Mouse (Mus musculus): Measurements from ENCODE around the gene Gdf11. TPM values are rescaled to one million over a fixed set of nuclear protein-coding genes. Genes with fewer than 3 reads are reported as not detected.

Gdf11 gene
- polyA plus RNA-seq, 1 experiment from 2014 or later, result 11.7 TPM

DNA sequence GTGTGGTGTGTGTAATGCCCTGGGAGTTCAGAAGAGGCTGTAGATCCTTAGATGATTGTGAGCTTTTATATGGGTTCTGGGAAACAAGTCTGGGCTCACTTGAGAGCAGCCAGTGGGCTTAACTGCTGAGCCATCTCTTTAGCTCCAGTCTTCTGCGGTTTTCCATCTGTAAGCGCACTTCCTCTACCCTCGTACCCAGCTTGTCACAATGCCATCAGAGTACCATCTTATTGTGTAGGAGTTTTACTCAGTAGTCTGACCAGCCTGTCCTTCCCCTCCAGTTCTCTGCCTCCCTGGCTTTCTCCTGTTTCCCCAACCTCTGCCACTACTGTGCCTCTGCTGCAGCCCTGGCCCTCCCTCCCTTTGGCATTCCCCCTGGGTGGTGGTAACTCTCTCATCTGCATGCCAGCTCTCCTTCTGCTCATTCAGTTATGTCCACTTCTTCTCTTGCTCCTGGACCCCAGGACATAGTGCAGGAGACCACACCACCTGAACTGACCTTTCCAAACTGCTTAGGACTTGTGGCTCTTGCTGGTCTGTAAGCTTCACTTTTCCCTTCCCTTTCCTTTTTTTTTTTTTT, 11.0 kb upstream of the Gdf11 start:
- no peak for ATAC-seq

DNA sequence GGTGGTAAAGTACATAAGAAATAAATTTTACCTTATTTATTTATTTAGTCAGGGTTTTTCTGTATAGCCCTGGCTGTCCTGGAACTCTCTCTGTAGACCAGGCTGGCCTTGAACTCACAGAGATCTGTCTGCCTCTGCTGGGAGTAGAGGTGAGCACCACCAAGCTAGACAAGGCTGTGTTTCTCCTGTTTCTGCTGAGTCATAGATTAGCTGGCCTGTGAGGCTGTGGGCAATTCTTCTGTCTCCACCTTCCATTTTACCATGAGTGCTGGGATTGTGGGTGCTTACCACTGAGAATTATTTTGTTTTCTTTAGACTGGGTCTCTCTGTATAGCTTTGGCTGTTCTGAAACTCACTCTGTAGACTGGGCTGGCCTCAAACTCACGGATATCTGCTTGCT, 9.9 kb upstream of the Gdf11 start:
- H3K36me3 ChIP-seq, result no peaks in the 10 kb centered on the region
- peaks cover 2% of the 10 kb centered on the region; the same call in 1 of the 2 replicates for H3K4me1 ChIP-seq (replicated peaks)
- ATAC-seq, result no peak
- H3K4me2 ChIP-seq (replicated peaks), result no peak overlapping the region
- 78% methylated on average over 1 of the region's 1 CpGs for WGBS
- no peak overlapping the region for H3K9ac ChIP-seq (replicated peaks)
- H3K9me3 ChIP-seq, result no peaks in the 10 kb centered on the region
- no peak overlapping the region for H3K27ac ChIP-seq
- peaks cover 9% of the 10 kb centered on the region for H3K27me3 ChIP-seq
- H3K4me3 ChIP-seq (replicated peaks), result no peak overlapping the region

More for the DNA sequence above, 11.0 kb upstream of the Gdf11 start:
- H3K27me3 ChIP-seq, result no peaks in the 10 kb centered on the region
- no peaks in the 10 kb centered on the region for H3K36me3 ChIP-seq
- no peak overlapping the region for H3K4me2 ChIP-seq (replicated peaks)
- H3K4me3 ChIP-seq (replicated peaks), result no peak overlapping the region
- no peak overlapping the region for H3K9ac ChIP-seq (replicated peaks)
- 75% methylated on average over 3 of the region's 3 CpGs for WGBS
- H3K4me1 ChIP-seq (replicated peaks), result no peaks in the 10 kb centered on the region
- no peak overlapping the region for H3K27ac ChIP-seq
- H3K9me3 ChIP-seq, result no peaks in the 10 kb centered on the region

DNA sequence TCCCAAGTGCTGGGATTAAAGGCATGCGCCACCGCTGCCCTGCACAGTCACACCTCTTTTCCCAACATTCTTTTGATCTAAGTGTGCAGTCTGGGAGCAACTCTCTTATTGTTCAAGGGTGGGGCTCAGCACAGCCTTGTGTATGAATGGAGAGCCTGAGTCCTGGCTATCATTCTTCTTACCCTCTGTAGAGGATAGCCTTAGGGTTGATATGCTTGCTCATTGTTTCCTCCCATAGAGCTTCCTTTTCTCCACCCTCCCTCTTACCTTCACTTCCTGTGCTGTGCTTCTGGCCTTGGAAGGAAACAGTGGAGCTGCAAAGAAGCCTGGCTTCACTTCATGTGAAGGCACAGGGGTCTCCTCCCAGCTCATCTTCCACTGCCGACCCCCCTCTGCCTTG, 9.2 kb upstream of the Gdf11 start, which contains the start of gene Cd63:
TSS of gene Cd63 (plus strand) at position 292 of the 400 bp plus-strand sequence.
- Histone ChIP-seq H3K27me3 (peaks cover 16% of the 10 kb centered on the region), H3K4me3 (replicated peaks) (no peak within 1 kb of the TSS), H3K27ac (no peak within 1 kb of the TSS), H3K36me3 (no peaks in the 10 kb centered on the region), H3K9ac (replicated peaks) (no peak within 1 kb of the TSS), H3K9me3 (no peaks in the 10 kb centered on the region), H3K4me2 (replicated peaks) (no peak within 1 kb of the TSS), H3K4me1 (replicated peaks) (peaks cover 9% of the 10 kb centered on the region)
- no peak for ATAC-seq
- WGBS, result 87% methylated on average over 3 of the region's 3 CpGs

DNA sequence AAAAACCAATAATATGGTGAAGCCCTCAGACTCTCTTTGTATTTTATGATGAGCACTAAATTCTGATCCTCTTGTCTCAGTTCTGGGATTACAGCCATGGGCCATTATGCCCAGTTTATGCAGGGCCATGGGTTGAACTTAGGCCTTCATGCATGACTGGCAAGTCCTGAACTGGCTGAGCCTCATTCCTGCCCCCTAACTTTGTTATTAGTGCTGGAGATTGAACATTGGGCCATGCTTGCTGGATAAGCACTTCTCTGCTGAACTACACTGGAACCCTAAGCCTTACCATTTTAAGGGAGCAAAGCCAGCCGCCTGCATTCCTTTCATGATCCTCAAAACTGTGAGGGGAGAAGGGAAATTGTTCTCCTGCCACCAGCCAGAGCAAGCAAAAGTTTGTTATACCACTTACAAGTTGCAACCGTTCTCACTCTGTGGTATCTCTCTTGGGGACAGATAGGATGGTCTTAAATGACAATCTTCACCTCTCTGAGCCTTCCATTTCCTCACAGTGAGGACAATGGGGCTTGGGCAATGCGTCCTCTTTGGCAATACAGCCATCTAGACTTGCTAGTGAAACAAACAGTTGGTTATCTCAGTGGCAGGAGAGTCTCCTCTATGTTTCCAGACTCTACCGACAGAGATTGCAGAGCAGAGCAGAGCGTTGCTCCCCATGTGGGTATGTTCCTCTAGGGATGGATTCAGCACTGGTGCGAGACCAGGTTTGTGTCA, 8.4 kb upstream of the Gdf11 start:
- WGBS, result 83% methylated on average over 6 of the region's 6 CpGs
- no peak for ATAC-seq
- H3K27ac ChIP-seq, result no peak overlapping the region

DNA sequence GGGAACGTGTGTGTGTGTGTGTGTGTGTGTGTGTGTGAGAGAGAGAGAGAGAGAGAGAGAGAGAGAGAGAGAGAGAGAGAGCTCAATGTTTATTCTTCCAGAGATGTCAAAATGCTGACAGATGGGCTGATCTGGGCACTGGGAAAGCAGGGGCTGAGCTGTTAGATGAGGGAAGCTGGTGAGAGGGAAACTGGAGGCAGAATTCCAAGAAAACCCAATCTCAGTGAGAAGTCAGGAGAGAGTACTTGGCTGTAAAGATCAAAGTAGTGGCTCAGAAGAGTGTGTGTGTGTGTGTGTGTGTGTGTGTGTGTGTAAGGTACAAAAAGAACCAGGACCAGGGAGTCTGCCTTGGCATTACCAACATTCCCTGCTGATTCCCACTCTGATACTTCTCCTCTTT, 6.0 kb upstream of the Gdf11 start:
- Histone ChIP-seq H3K27ac (no peak overlapping the region), H3K36me3 (no peaks in the 10 kb centered on the region), H3K9me3 (no peaks in the 10 kb centered on the region), H3K27me3 (peaks cover 19% of the 10 kb centered on the region), H3K4me2 (replicated peaks) (no peak overlapping the region), H3K4me3 (replicated peaks) (no peak overlapping the region), H3K4me1 (replicated peaks) (peaks cover 16% of the 10 kb centered on the region), H3K9ac (replicated peaks) (no peak overlapping the region)
- 33% methylated on average over 1 of the region's 1 CpGs for WGBS
- ATAC-seq, result no peak

More for the DNA sequence above, 8.4 kb upstream of the Gdf11 start:
- Histone ChIP-seq H3K9me3 (no peaks in the 10 kb centered on the region), H3K27me3 (peaks cover 17% of the 10 kb centered on the region), H3K9ac (replicated peaks) (no peak overlapping the region), H3K36me3 (no peaks in the 10 kb centered on the region), H3K4me2 (replicated peaks) (no peak overlapping the region), H3K4me3 (replicated peaks) (no peak overlapping the region), H3K4me1 (replicated peaks) (peaks cover 9% of the 10 kb centered on the region)

DNA sequence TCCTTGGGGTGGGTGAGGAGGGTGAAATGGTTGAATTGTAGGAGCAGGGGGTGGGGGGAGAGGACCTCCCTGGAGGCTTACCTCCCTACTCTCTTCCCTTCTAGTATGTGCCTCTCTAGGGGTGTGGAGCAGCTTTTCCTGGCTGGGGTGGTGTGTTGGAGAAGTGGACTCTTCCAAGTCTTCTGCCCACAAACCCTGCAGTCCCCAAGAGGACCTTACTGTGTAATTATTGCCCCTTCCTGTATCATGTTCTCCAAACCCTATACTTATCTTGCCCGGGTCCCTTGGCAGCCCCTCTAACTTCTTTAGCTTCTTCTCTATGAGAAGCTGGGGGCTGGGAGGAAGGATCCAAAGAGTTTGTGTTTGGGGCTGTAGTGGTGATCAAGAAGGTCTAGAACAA, 5.3 kb upstream of the Gdf11 start:
- H3K36me3 ChIP-seq, result no peaks in the 10 kb centered on the region
- no peak for ATAC-seq
- H3K9ac ChIP-seq (replicated peaks), result no peak overlapping the region; the same call in 1 of the 2 replicates
- no peaks in the 10 kb centered on the region for H3K9me3 ChIP-seq
- H3K27ac ChIP-seq, result no peak overlapping the region
- no peak overlapping the region for H3K4me2 ChIP-seq (replicated peaks)
- no peak overlapping the region for H3K4me3 ChIP-seq (replicated peaks)
- WGBS, result 67% methylated on average over 1 of the region's 1 CpGs
- peaks cover 19% of the 10 kb centered on the region for H3K27me3 ChIP-seq
- peaks cover 20% of the 10 kb centered on the region for H3K4me1 ChIP-seq (replicated peaks)

DNA sequence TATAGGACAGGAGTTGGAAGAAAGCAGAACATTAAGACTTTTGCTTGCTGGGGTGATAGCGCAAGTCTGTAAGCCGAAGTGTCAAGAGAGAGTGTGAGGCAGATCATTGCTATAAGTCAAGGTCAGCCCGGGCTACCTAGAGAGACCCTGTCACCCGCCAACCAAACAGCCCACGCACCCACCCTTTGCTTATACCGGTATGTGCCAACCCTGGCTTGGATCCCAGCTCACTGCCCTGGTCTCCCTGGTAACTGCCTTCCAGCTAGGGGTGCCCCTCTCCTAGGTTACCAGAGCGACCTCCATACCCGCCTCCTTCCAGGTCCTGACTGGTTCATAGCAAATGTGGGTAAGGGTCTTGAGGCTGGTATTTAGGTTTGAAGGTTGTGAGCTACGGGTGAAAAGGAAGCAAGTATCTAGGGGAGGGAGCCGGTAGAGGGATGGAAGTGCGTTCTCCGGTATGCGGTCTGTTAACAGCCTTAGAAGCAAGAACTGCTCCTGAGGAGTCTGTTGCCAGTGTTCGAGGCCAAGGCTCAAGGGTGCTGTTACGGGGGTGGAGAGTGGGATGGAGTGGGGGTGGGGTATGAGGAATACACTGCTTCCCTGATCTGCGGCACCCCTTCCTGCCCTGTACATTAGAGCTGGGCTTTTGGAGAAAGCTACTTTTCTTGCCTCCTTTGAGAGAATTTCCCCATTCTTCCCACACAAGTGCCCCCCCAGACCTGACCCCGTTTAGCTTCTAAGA, 4.6 kb upstream of the Gdf11 start:
- Histone ChIP-seq H3K9me3 (no peaks in the 10 kb centered on the region), H3K27ac (no peak overlapping the region), H3K4me2 (replicated peaks) (peak overlapping the region; percentile 29), H3K9ac (replicated peaks) (peak overlapping the region; percentile 39; the same call in 1 of the 2 replicates), H3K27me3 (peaks cover 19% of the 10 kb centered on the region), H3K4me1 (replicated peaks) (peaks cover 20% of the 10 kb centered on the region), H3K4me3 (replicated peaks) (0 out of 2 replicates have a peak overlapping the region, but pooled peaks have one; percentile 2), H3K36me3 (no peaks in the 10 kb centered on the region)
- 3% methylated on average over 17 of the region's 17 CpGs for WGBS
- peak; percentile 43 for ATAC-seq

DNA sequence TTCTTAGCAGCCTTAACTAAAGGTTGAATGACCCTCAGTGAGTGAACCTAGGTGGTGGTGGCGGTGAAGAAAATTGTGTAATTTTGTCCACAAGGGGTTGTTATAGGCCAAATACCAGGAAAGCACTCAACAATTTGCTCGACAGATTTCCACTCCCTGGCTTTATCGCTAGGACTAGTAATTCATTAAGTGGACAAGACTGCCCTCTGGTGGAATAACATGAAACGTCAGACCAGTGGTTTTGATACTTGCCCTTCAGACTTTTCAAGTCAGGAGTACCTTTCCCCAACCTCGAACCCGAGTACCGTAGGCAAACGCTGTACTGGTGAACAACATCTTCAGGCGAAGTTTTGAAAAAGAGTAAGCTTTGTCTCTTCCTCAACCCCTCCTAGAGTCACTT, 3.9 kb upstream of the Gdf11 start:
- Histone ChIP-seq H3K27ac (no peak overlapping the region), H3K4me2 (replicated peaks) (0 out of 2 replicates have a peak overlapping the region, but pooled peaks have one; percentile 29), H3K4me3 (replicated peaks) (no peak overlapping the region), H3K4me1 (replicated peaks) (peaks cover 24% of the 10 kb centered on the region), H3K9ac (replicated peaks) (0 out of 2 replicates have a peak overlapping the region, but pooled peaks have one; percentile 39), H3K9me3 (no peaks in the 10 kb centered on the region), H3K27me3 (peaks cover 19% of the 10 kb centered on the region), H3K36me3 (no peaks in the 10 kb centered on the region)
- WGBS, result 1% methylated on average over 9 of the region's 9 CpGs
- ATAC-seq, result no peak

DNA sequence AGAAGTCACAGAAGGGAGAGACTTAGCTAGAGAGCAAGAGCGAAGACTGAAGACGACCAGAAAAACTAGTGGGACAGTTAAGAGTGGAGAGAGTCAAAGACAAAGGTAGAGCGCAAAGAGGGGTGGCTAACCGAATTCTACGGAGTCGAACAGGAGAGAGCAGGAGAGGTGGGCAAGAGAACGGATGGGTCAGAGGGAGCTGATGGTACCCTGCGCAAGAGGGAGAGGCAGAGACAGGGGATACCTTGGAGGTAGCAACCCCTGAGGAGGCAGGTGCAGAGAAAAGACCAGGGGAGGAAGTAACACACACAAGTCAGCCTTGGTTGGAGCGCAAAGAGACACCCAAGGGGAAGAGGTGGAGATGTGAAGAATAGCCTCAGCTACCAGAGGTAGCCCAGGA, 728 bp upstream of the Gdf11 start:
- peak; percentile 21 for ATAC-seq
- Histone ChIP-seq H3K9ac (replicated peaks) (peak overlapping the region; percentile 88), H3K27me3 (peaks cover 19% of the 10 kb centered on the region), H3K4me2 (replicated peaks) (peak overlapping the region; percentile 91), H3K27ac (peak overlapping the region; percentile 96), H3K36me3 (peaks cover 8% of the 10 kb centered on the region), H3K9me3 (no peaks in the 10 kb centered on the region), H3K4me3 (replicated peaks) (peak overlapping the region; percentile 78), H3K4me1 (replicated peaks) (peaks cover 54% of the 10 kb centered on the region)
- 1% methylated on average over 9 of the region's 9 CpGs for WGBS

DNA sequence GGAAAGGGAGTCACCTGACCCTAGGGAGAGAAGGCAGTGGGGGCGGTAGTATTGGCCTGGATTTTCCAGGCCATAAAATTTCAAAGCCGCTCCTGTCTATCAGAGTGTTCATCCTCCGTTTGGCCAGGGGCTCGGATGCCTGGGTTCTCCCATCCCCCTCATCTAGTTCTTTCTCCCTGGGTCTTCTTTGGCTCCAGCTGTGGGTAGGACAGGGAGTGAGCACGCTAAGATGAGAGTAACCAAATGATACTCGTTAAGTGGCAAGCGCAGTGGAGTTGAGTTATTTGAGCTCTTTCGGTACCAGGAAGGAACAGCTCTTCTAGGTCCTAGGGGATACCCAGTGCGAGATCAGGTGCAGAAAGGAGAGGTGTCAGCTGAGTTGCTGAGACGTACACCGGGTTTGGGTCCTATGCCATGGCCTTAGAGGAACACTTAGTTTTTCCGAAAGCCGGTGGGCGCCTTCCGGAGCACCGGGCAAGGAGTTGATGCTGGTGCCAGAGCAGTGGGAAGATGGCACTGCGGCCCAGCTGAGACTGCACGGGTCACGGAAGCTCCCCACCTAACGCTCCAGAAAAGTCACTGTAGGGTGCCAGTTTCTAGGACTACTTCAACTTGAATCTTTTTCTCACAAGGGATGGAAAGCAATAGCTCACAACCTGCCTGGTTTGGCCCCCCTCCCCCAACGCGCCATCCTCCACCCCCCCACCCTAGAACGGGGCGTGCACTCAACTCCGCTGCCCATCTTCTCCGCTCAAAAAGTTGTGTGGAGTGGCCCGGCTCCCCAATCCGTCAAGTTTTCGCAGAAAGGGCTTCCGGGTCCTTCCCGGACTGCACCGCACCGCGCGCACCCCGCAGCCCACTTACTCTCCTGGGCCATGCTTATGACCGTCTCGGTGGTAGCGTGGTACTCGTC, 879 bp downstream of the Gdf11 start:
- WGBS, result under 1% methylated on average over 40 of the region's 40 CpGs
- peaks cover 24% of the 10 kb centered on the region for H3K36me3 ChIP-seq
- H3K27me3 ChIP-seq, result peaks cover 3% of the 10 kb centered on the region
- peaks cover 50% of the 10 kb centered on the region for H3K4me1 ChIP-seq (replicated peaks)
- H3K9ac ChIP-seq (replicated peaks), result peak overlapping the region; percentile 88
- H3K9me3 ChIP-seq, result no peaks in the 10 kb centered on the region
- H3K27ac ChIP-seq, result peak overlapping the region; percentile 96
- H3K4me3 ChIP-seq (replicated peaks), result peak overlapping the region; percentile 78
- peak; percentile 0; the same call in 1 of the 2 replicates for ATAC-seq
- H3K4me2 ChIP-seq (replicated peaks), result peak overlapping the region; percentile 91

DNA sequence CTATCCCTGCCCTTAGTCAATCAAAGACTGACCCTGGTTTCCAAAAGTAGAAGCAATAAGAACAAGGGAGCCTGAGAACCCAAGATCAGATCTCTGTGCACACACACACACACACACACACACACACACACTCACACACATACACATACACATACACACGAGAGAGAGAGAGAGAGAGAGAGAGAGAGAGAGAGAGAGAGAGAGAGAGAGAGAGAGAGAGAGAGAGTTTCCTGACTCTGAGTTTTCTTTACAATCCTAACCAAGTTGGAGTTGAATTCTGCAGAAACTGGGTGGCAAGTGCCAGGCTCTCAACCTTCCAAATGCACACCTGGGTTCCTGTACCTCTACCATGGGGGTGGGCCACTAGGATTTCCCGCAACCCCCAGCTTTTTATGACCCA, 1.7 kb downstream of the Gdf11 start:
- H3K27ac ChIP-seq, result peak overlapping the region; percentile 96
- 4% methylated on average over 2 of the region's 2 CpGs for WGBS

More for the DNA sequence above, 1.7 kb downstream of the Gdf11 start:
- H3K9ac ChIP-seq (replicated peaks), result peak overlapping the region; percentile 88
- H3K4me1 ChIP-seq (replicated peaks), result peaks cover 50% of the 10 kb centered on the region
- H3K4me2 ChIP-seq (replicated peaks), result peak overlapping the region; percentile 91
- ATAC-seq, result no peak
- H3K4me3 ChIP-seq (replicated peaks), result peak overlapping the region; percentile 78
- H3K9me3 ChIP-seq, result no peaks in the 10 kb centered on the region
- H3K27me3 ChIP-seq, result 0 out of 2 replicates have a peak, but pooled peaks cover 2% of the 10 kb centered on the region
- peaks cover 32% of the 10 kb centered on the region for H3K36me3 ChIP-seq

Data from midbrain, embryonic 13.5 days (tissue).